Mouse (Mus musculus): ENCODE data around the gene Cdyl2. TPM values are rescaled to one million over a fixed set of nuclear protein-coding genes. Genes with fewer than 3 reads are reported as not detected.

The Cdyl2 gene
- total RNA-seq, 2 experiments from 2014 or later, result 18.5 to 18.9 TPM

DNA sequence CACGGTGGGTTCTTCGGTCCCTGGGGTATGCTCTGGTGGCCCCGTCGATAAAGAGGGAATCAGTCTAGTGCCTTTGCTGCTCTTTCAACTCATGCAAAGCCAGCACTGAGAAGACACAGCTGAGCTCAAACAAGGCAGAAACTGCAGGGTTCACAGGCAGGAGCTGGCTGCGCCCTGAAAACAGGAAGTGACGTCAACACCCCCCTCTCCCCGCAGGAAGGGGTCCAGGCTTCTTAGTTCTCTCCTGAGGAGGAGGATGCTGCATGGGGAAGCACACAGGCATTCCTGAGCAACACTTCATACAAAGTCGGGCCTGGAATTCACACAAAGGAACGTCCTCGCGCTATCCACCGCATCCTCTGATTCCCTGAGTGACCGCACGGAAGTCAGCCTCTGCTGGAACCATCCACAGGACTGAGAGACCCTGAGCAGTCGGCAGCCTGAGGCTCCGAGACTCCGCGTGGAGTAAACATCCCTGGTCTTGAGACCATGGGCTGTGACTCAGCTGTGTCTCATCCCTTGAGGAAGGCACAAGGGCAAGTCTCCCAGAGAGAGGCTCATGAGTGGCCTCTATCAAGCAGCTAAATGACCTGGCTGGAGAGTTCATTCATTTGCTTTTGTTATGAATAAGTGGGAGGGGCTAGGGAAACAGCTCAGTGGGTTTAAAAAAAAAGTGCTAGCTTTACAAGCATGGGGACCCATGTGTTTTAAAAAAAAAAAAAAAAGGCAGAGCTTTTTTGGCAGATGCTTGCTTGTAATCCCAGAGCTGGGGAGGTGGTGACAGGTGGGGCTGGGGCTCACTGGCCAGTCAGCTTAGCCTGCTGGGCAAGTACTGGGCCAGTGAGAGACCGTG is 144.9 kb downstream of the Cdyl2 start:
- peak in 1 of 2 experiments; percentile 50 for DNase-seq (ENCODE audit: extremely low spot score in 1 of 2, low spot score in 2 of 2)
- intact Hi-C loops (cut with DNase I), result no loop called here

GRCm38 (mm10) chr8:116581318-116582019 is 151.3 kb downstream of the Cdyl2 start:
- no peak for DNase-seq (ENCODE audit: extremely low spot score in 1 of 2, low spot score in 2 of 2)
- intact Hi-C loops (cut with DNase I), result no loop called here

- intact Hi-C loops (cut with DNase I), result no loop called here
- no peak for DNase-seq (ENCODE audit: extremely low spot score in 1 of 2, low spot score in 2 of 2)
Observed at GRCm38 (mm10) chr8:116576732-116577131, 156.1 kb downstream of the Cdyl2 start.

GRCm38 (mm10) chr8:116573085-116573484 is 159.7 kb downstream of the Cdyl2 start:
- no peak for DNase-seq (ENCODE audit: extremely low spot score in 1 of 2, low spot score in 2 of 2)
- intact Hi-C loops (cut with DNase I), result no loop called here

GRCm38 (mm10) chr8:116552778-116553177 is 180.0 kb downstream of the Cdyl2 start:
- intact Hi-C loops (cut with DNase I), result no loop called here
- no peak for DNase-seq (ENCODE audit: extremely low spot score in 1 of 2, low spot score in 2 of 2)

- intact Hi-C loops (cut with DNase I), result no loop called here
- no peak for DNase-seq (ENCODE audit: extremely low spot score in 1 of 2, low spot score in 2 of 2)
Observed at GRCm38 (mm10) chr8:116552255-116552654, 180.5 kb downstream of the Cdyl2 start.

DNA sequence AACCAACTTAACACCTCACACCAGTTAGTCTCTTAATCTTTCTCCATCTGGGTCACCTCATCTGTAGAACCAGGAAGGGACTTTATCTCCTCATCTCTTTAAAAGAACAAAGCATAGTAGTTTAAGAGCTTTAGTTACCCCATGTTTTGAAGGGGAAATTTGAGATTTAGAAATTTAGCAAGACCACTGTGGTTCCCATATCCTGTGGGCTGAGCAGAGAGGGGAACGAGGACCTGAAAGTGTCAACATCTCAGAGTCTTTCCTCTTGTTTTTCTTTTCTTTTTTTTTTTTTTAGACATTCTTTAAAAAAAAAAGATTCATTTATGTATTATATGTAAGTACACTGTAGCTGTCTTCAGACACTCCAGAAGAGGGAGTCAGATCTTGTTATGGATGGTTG is 189.4 kb downstream of the Cdyl2 start:
- no peak for DNase-seq (ENCODE audit: extremely low spot score in 1 of 2, low spot score in 2 of 2)
- intact Hi-C loops (cut with DNase I), result no loop called here

GRCm38 (mm10) chr8:116542842-116543241 is 189.9 kb downstream of the Cdyl2 start:
- no peak for DNase-seq (ENCODE audit: extremely low spot score in 1 of 2, low spot score in 2 of 2)
- intact Hi-C loops (cut with DNase I), result no loop called here

DNA sequence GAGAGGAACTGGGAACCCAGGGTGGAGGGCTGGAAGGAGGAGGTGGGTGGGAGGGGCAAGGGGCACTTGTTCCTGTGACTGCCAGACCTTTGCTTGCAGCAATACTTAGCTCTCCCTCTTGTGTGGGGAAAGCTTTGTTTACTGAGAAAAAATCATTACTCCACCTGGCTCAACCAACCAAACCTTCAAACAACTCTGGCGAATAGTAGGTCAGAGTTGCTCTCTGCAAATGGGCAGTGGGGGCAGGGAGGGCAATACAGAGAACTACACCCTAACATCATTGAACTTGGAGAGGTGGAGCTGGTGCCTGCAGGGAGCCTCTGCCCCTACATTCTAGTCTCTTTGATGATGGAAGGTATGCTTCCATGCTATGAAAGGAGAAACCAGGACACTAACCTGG is 192.7 kb downstream of the Cdyl2 start:
- intact Hi-C loops (cut with DNase I), result no loop called here
- DNase-seq (ENCODE audit: extremely low spot score in 1 of 2, low spot score in 2 of 2), result no peak

GRCm38 (mm10) chr8:116538763-116539162 is 194.0 kb downstream of the Cdyl2 start:
- intact Hi-C loops (cut with DNase I), result no loop called here
- no peak for DNase-seq (ENCODE audit: extremely low spot score in 1 of 2, low spot score in 2 of 2)

GRCm38 (mm10) chr8:116536786-116537185 is 196.0 kb downstream of the Cdyl2 start:
- intact Hi-C loops (cut with DNase I), result no loop called here

GRCm38 (mm10) chr8:116533081-116533480 is 199.7 kb downstream of the Cdyl2 start:
- DNase-seq (ENCODE audit: extremely low spot score in 1 of 2, low spot score in 2 of 2), result no peak
- intact Hi-C loops (cut with DNase I), result no loop called here

More at GRCm38 (mm10) chr8:116536786-116537185, 196.0 kb downstream of the Cdyl2 start:
- no peak for DNase-seq (ENCODE audit: extremely low spot score in 1 of 2, low spot score in 2 of 2)

GRCm38 (mm10) chr8:116528736-116529135 is 204.1 kb downstream of the Cdyl2 start:
- no peak for DNase-seq (ENCODE audit: extremely low spot score in 1 of 2, low spot score in 2 of 2)
- intact Hi-C loops (cut with DNase I), result no loop called here

GRCm38 (mm10) chr8:116524915-116525314 is 207.9 kb downstream of the Cdyl2 start:
- no peak for DNase-seq (ENCODE audit: extremely low spot score in 1 of 2, low spot score in 2 of 2)
- intact Hi-C loops (cut with DNase I), result no loop called here

Other genes with a start within 250 kb of the Cdyl2 start
- 1 to 10 TPM; 1.0 to 1.5 TPM for gene Dynlrb2, start 228.0 kb downstream of the Cdyl2 start, total RNA-seq (2021)
- 10 to 100 TPM in 1 of 2 experiments, 1 to 10 TPM in 1; 10.0 to 11.3 TPM for gene Cmc2, start 188.5 kb upstream of the Cdyl2 start, total RNA-seq (2021)
- 1 to 10 TPM; 2.3 to 3.3 TPM for gene Cenpn, start 188.7 kb upstream of the Cdyl2 start, total RNA-seq (2021)
- 10 to 100 TPM; 32.4 to 34.1 TPM for gene Atmin, start 210.4 kb upstream of the Cdyl2 start, total RNA-seq (2021)
- gene 1700030J22Rik, start 246.0 kb upstream of the Cdyl2 start, total RNA-seq (2021), result 10 to 100 TPM; 11.3 to 12.5 TPM

All from left cerebral cortex, postnatal 10 days (tissue).